Mouse (Mus musculus) cerebellum, adult 2 months (tissue): ENCODE results near the gene Atf7ip.

ENCODE experiments used
- CTCF ChIP-seq: fragments of 200-500 bp; IDR thresholded peaks from 2 replicates; pipeline ENCODE4 v1.5.1; 2011; ENCODE audit warnings: low read depth, mild to moderate bottlenecking, control low read depth, low read length, moderate library complexity, borderline replicate concordance; ENCODE audit not compliant: insufficient read depth
- POLR2A ChIP-seq: fragments of 200-500 bp; IDR thresholded peaks from 2 replicates; pipeline ENCODE4 v1.6.1; 2011; ENCODE audit warnings: low read length, control low read depth, borderline replicate concordance; ENCODE audit not compliant: insufficient read depth

DNA sequence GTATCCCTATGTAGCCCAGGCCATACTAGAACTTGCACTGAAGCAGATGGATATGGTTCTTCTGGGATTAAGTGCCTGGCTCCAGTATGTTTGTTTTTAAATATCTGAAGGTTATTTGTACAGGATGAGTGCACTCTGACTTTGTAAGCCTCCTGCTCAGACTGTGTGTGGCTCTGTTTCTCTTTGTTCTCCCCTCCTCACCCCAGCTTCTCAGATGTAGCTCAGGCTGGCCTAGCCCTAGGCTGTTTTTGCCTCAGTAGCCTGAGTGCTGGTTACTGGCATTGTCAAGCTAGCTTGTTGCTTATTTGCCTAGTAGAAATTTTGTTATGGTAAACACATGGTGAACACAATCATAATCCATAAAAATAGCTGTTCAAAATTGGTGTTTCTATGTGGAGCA lies 15.7 kb downstream of the Atf7ip start:
- TF ChIP-seq CTCF (no peak), POLR2A (no peak)
